Mouse (Mus musculus) stomach, postnatal 0 days (tissue): ENCODE measurements at regions not wholly inside any gene's neighbourhood (a gene's known extent, or its start where the extent isn't known, plus 50 kb on each side); places are given as distances from the start of the nearest gene placed in this dataset.

Source experiments
- ATAC-seq: fragments of 200-750 bp; cut with Nextera tagmentation; 2 replicates; pipeline ENCODE4 v1.8.0; 2017; ENCODE audit not compliant: low FRiP score, low TSS enrichment
- DNase-seq: peaks from one replicate; pipeline ENCODE4 v3.0.0-alpha.2; 2016; ENCODE audit warnings: low spot score
- H3K27ac ChIP-seq: fragments of 300-500 bp; sonication (generic); replicated peaks from 2 replicates; pipeline ENCODE4 v1.5.1; 2014; ENCODE audit warnings: mild to moderate bottlenecking, control low read depth
- H3K27me3 ChIP-seq: fragments of 300-500 bp; sonication (generic); 2 replicates; pipeline ENCODE4 v1.6.1; 2014; ENCODE audit warnings: low read length; ENCODE audit not compliant: control insufficient read depth, insufficient read depth
- H3K36me3 ChIP-seq: fragments of 300-500 bp; sonication (generic); 2 replicates; pipeline ENCODE4 v1.6.1; 2014; ENCODE audit warnings: low read length, mixed read lengths; ENCODE audit not compliant: control insufficient read depth, insufficient read depth
- H3K4me1 ChIP-seq: fragments of 300-500 bp; sonication (generic); replicated peaks from 2 replicates; pipeline ENCODE4 v1.6.1; 2014; ENCODE audit warnings: antibody characterized with exemption; ENCODE audit not compliant: control insufficient read depth, insufficient read depth
- H3K4me2 ChIP-seq: fragments of 300-500 bp; sonication (generic); replicated peaks from 2 replicates; pipeline ENCODE4 v1.6.1; 2014; ENCODE audit warnings: low read depth, mild to moderate bottlenecking, control low read depth, moderate library complexity
- H3K4me3 ChIP-seq: fragments of 300-500 bp; sonication (generic); 2 replicates; pipeline ENCODE4 v1.5.1; 2014; ENCODE audit warnings: low read depth, low read length, control low read depth
- H3K9ac ChIP-seq: fragments of 300-500 bp; sonication (generic); 2 replicates; pipeline ENCODE4 v1.6.1; 2014; ENCODE audit warnings: mild to moderate bottlenecking, low read length, control low read depth, mixed read lengths
- H3K9me3 ChIP-seq: fragments of 300-500 bp; sonication (generic); 2 replicates; pipeline ENCODE4 v1.6.1; 2016; ENCODE audit warnings: low read length; ENCODE audit not compliant: control insufficient read depth
- CTCF ChIP-seq: IDR thresholded peaks from 2 replicates; pipeline ENCODE4 v1.5.1; 2016; ENCODE audit warnings: antibody characterized with exemption, low read depth, mild to moderate bottlenecking, moderate library complexity
- EP300 ChIP-seq: optimal IDR thresholded peaks from 2 replicates; pipeline ENCODE3; 2016; ENCODE audit warnings: antibody characterized with exemption
- WGBS: fragments of 180-500 bp; shearing (Covaris S2); extraction: QIAGEN DNeasy Blood & Tissue Kit; methylation state at CpG from one replicate; pipeline ENCODE4 v1.1.7; 2014; 5-methylcytosine and 5-hydroxymethylcytosine counted together

- no peaks in the 10 kb centered on the region for H3K27me3 ChIP-seq
- no peak overlapping the region for H3K27ac ChIP-seq
- TF ChIP-seq CTCF (no peak), EP300 (no peak)
- H3K4me3 ChIP-seq, result no peak overlapping the region
- no peaks in the 10 kb centered on the region for H3K4me1 ChIP-seq
- no peak overlapping the region for H3K9ac ChIP-seq
- H3K4me2 ChIP-seq, result no peak overlapping the region
- no peaks in the 10 kb centered on the region for H3K36me3 ChIP-seq
- DNase-seq, result no peak
- no peaks in the 10 kb centered on the region for H3K9me3 ChIP-seq
- ATAC-seq, result no peak
- 29% methylated on average over 3 of the region's 3 CpGs for WGBS
Measured at GRCm38 (mm10) chr13:53911846-53912245, 143.7 kb downstream of the Drd1 start.

- TF ChIP-seq CTCF, result no peak
- TF ChIP-seq EP300, result no peak
- Histone ChIP-seq H3K27me3 (no peaks in the 10 kb centered on the region), H3K27ac (no peak overlapping the region)
Measured at GRCm38 (mm10) chr13:53911261-53911660, 144.2 kb downstream of the Drd1 start.

GRCm38 (mm10) chr13:53910251-53910650, 145.3 kb downstream of the Drd1 start:
- H3K4me1 ChIP-seq, result no peaks in the 10 kb centered on the region
- H3K4me3 ChIP-seq, result no peak overlapping the region
- H3K9me3 ChIP-seq, result no peaks in the 10 kb centered on the region
- TF ChIP-seq EP300 (no peak), CTCF (no peak)
- WGBS, result 86% methylated on average over 4 of the region's 4 CpGs
- no peak overlapping the region for H3K4me2 ChIP-seq
- no peaks in the 10 kb centered on the region for H3K36me3 ChIP-seq
- H3K27me3 ChIP-seq, result no peaks in the 10 kb centered on the region
- H3K27ac ChIP-seq, result no peak overlapping the region
- DNase-seq (no peak), ATAC-seq (no peak)
- no peak overlapping the region for H3K9ac ChIP-seq

More at GRCm38 (mm10) chr13:53911261-53911660, 144.2 kb downstream of the Drd1 start:
- ATAC-seq, result no peak
- no peak overlapping the region for H3K9ac ChIP-seq
- H3K4me2 ChIP-seq, result no peak overlapping the region
- no peaks in the 10 kb centered on the region for H3K9me3 ChIP-seq
- no peak overlapping the region for H3K4me3 ChIP-seq
- H3K4me1 ChIP-seq, result no peaks in the 10 kb centered on the region
- WGBS, result 72% methylated on average over 8 of the region's 8 CpGs
- DNase-seq, result no peak
- no peaks in the 10 kb centered on the region for H3K36me3 ChIP-seq

GRCm38 (mm10) chr13:53904471-53904870, 151.0 kb downstream of the Drd1 start:
- TF ChIP-seq CTCF (no peak), EP300 (no peak)
- H3K4me1 ChIP-seq, result no peaks in the 10 kb centered on the region

GRCm38 (mm10) chr13:53903626-53904025, 151.9 kb downstream of the Drd1 start:
- H3K4me1 ChIP-seq, result no peaks in the 10 kb centered on the region
- H3K27ac ChIP-seq, result no peak overlapping the region
- no peak overlapping the region for H3K4me2 ChIP-seq
- H3K9ac ChIP-seq, result no peak overlapping the region
- DNase-seq, result no peak
- H3K9me3 ChIP-seq, result no peaks in the 10 kb centered on the region
- H3K4me3 ChIP-seq, result no peak overlapping the region
- no peaks in the 10 kb centered on the region for H3K36me3 ChIP-seq
- TF ChIP-seq EP300, result no peak
- no peak for TF ChIP-seq CTCF
- WGBS, result 39% methylated on average over 7 of the region's 7 CpGs
- no peaks in the 10 kb centered on the region for H3K27me3 ChIP-seq
- ATAC-seq, result no peak

More at GRCm38 (mm10) chr13:53904471-53904870, 151.0 kb downstream of the Drd1 start:
- Histone ChIP-seq H3K9me3 (no peaks in the 10 kb centered on the region), H3K27ac (no peak overlapping the region), H3K36me3 (no peaks in the 10 kb centered on the region), H3K9ac (no peak overlapping the region), H3K4me3 (no peak overlapping the region), H3K4me2 (no peak overlapping the region), H3K27me3 (no peaks in the 10 kb centered on the region)
- ATAC-seq (no peak), DNase-seq (no peak)
- 80% methylated on average over 8 of the region's 8 CpGs for WGBS

GRCm38 (mm10) chr13:53902831-53903230, 152.7 kb downstream of the Drd1 start:
- Histone ChIP-seq H3K27me3 (no peaks in the 10 kb centered on the region), H3K9ac (no peak overlapping the region), H3K9me3 (no peaks in the 10 kb centered on the region), H3K4me1 (no peaks in the 10 kb centered on the region), H3K4me3 (no peak overlapping the region), H3K36me3 (no peaks in the 10 kb centered on the region), H3K4me2 (no peak overlapping the region), H3K27ac (no peak overlapping the region)
- DNase-seq, result no peak
- 97% methylated on average over 2 of the region's 2 CpGs for WGBS
- TF ChIP-seq EP300, result no peak
- TF ChIP-seq CTCF, result no peak
- no peak for ATAC-seq
